Mouse (Mus musculus) MEL (cell line): ENCODE data around the gene Chrne. TPM values are rescaled to one million over a fixed set of nuclear protein-coding genes. Genes with fewer than 3 reads are reported as not detected.
A peak's percentile ranks its signal among the peaks of the same experiment; 100 is the strongest.
"Not testable (repeated sequence)": the region's sequence is repeated elsewhere in the genome, so short reads cannot be mapped to it uniquely, and the experiment has no call there.

Experiments
- DNase-seq: peaks from one replicate; pipeline ENCODE4 v3.0.0; 2011; ENCODE audit warnings: low read depth, low spot score
- H3K27ac ChIP-seq: 2 replicates; pipeline ENCODE4 v1.5.1; 2012; ENCODE audit warnings: low read depth, mild to moderate bottlenecking, control low read depth, low read length, moderate library complexity; ENCODE audit not compliant: control insufficient read depth
- H3K27me3 ChIP-seq, 2 experiments: fragments of 150-350 bp in 1 of 2; sonication (generic) in 1 of 2; 2 replicates each; pipeline ENCODE4 v1.6.1; 2012; ENCODE audit warnings: low read length in 2 of 2, mild to moderate bottlenecking in 2 of 2, improper control_type of control experiment in 1 of 2, moderate library complexity in 1 of 2; ENCODE audit not compliant: insufficient read depth in 2 of 2, control insufficient read depth in 1 of 2
- H3K36me3 ChIP-seq, 2 experiments: 2 replicates each; pipeline ENCODE4 v1.6.1; 2012 to 2014; ENCODE audit warnings: low read length in 2 of 2, improper control_type of control experiment in 1 of 2, inconsistent platforms in 1 of 2, mild to moderate bottlenecking in 1 of 2; ENCODE audit not compliant: insufficient read depth in 2 of 2, control insufficient read depth in 1 of 2
- H3K4me1 ChIP-seq, 2 experiments: fragments of 150-350 bp in 1 of 2; sonication (generic) in 1 of 2; 2 replicates each; pipeline ENCODE4 v1.6.1; 2012; ENCODE audit warnings: low read length in 2 of 2, improper control_type of control experiment in 1 of 2, mild to moderate bottlenecking in 1 of 2; ENCODE audit not compliant: insufficient read depth in 2 of 2, control insufficient read depth in 1 of 2
- H3K4me3 ChIP-seq, 2 experiments: fragments of 150-350 bp in 1 of 2; sonication (generic) in 1 of 2; 2 replicates each; pipeline ENCODE4 v1.5.1; 2012; ENCODE audit warnings: low read depth in 2 of 2, low read length in 2 of 2, mild to moderate bottlenecking in 2 of 2, moderate library complexity in 2 of 2, control low read depth in 1 of 2, improper control_type of control experiment in 1 of 2; ENCODE audit not compliant: control insufficient read depth in 1 of 2, insufficient read depth in 1 of 2
- H3K79me2 ChIP-seq: 2 replicates; pipeline ENCODE4 v1.6.1; 2012; ENCODE audit warnings: mild to moderate bottlenecking, low read length, moderate library complexity; ENCODE audit not compliant: control insufficient read depth, poor library complexity, insufficient read depth
- H3K9ac ChIP-seq: 2 replicates; pipeline ENCODE4 v1.6.1; 2012; ENCODE audit warnings: low read depth, mild to moderate bottlenecking, control low read depth, low read length, moderate library complexity; ENCODE audit not compliant: control insufficient read depth, poor library complexity, severe bottlenecking
- H3K9me3 ChIP-seq: fragments of 150-350 bp; sonication (generic); replicated peaks from 2 replicates; pipeline ENCODE4 v1.6.1; 2012; ENCODE audit warnings: mild to moderate bottlenecking, low read length, improper control_type of control experiment, moderate library complexity; ENCODE audit not compliant: insufficient read depth
- CHD1 ChIP-seq: IDR thresholded peaks from 2 replicates; pipeline ENCODE4 v1.6.1; 2012; ENCODE audit warnings: low read depth, mild to moderate bottlenecking, inconsistent platforms, low read length, improper control_type of control experiment
- CHD2 ChIP-seq: IDR thresholded peaks from 2 replicates; pipeline ENCODE4 v1.6.1; 2011; ENCODE audit warnings: low read length, improper control_type of control experiment
- E2F4 ChIP-seq: IDR thresholded peaks from 2 replicates; pipeline ENCODE4 v1.6.1; 2011; ENCODE audit warnings: low read depth, low read length, improper control_type of control experiment, borderline replicate concordance
- GATA1 ChIP-seq: IDR thresholded peaks from 2 replicates; pipeline ENCODE4 v1.6.1; 2011; ENCODE audit warnings: low read depth, low read length, improper control_type of control experiment
- HCFC1 ChIP-seq: IDR thresholded peaks from 2 replicates; pipeline ENCODE4 v1.6.1; 2012; ENCODE audit warnings: low read depth, mild to moderate bottlenecking, inconsistent platforms, low read length, improper control_type of control experiment, moderate library complexity
- KAT2A ChIP-seq: conservative IDR thresholded peaks from 2 replicates; pipeline ENCODE4 v1.6.1; 2012; ENCODE audit warnings: low read depth, low read length, improper control_type of control experiment, inconsistent platforms
- MAFK ChIP-seq: IDR thresholded peaks from 2 replicates; pipeline ENCODE4 v1.6.1; 2011; ENCODE audit warnings: low read depth, mild to moderate bottlenecking, low read length, improper control_type of control experiment, borderline replicate concordance
- MEF2A ChIP-seq: IDR thresholded peaks from 2 replicates; pipeline ENCODE4 v1.6.1; 2014; ENCODE audit warnings: low read depth, mild to moderate bottlenecking, inconsistent platforms, low read length, improper control_type of control experiment; ENCODE audit not compliant: poor library complexity, insufficient replicate concordance, severe bottlenecking; ENCODE audit errors: extremely low read depth
- MXI1 ChIP-seq: IDR thresholded peaks from 2 replicates; pipeline ENCODE4 v1.6.1; 2011; ENCODE audit warnings: mild to moderate bottlenecking, low read depth, low read length, improper control_type of control experiment
- MYC ChIP-seq: IDR thresholded peaks from 2 replicates; pipeline ENCODE4 v1.6.1; 2011; ENCODE audit warnings: low read depth, mild to moderate bottlenecking, low read length, improper control_type of control experiment, moderate library complexity
- NELFE ChIP-seq: IDR thresholded peaks from 2 replicates; pipeline ENCODE4 v1.6.1; 2011; ENCODE audit warnings: low read depth, low read length, improper control_type of control experiment
- NRF1 ChIP-seq: IDR thresholded peaks from 2 replicates; pipeline ENCODE4 v1.6.1; 2014; ENCODE audit warnings: low read depth, mild to moderate bottlenecking, inconsistent platforms, low read length, improper control_type of control experiment, moderate library complexity; ENCODE audit not compliant: poor library complexity, insufficient read depth, severe bottlenecking
- POLR2AphosphoS2 ChIP-seq: IDR thresholded peaks from 2 replicates; pipeline ENCODE4 v1.6.1; 2011; ENCODE audit warnings: low read length, improper control_type of control experiment
- RCOR1 ChIP-seq: IDR thresholded peaks from 2 replicates; pipeline ENCODE4 v1.6.1; 2012; ENCODE audit warnings: low read depth, mild to moderate bottlenecking, inconsistent platforms, low read length, improper control_type of control experiment
- TCF12 ChIP-seq: IDR thresholded peaks from 2 replicates; pipeline ENCODE4 v1.6.1; 2014; ENCODE audit warnings: low read depth, mild to moderate bottlenecking, inconsistent platforms, low read length, improper control_type of control experiment, moderate library complexity
- ZKSCAN1 ChIP-seq: IDR thresholded peaks from 2 replicates; pipeline ENCODE4 v1.6.1; 2012; ENCODE audit warnings: low read depth, mild to moderate bottlenecking, inconsistent platforms, low read length, improper control_type of control experiment, moderate library complexity
- ZNF384 ChIP-seq: IDR thresholded peaks from 2 replicates; pipeline ENCODE4 v1.6.1; 2012; ENCODE audit warnings: low read depth, mild to moderate bottlenecking, inconsistent platforms, low read length, improper control_type of control experiment
- polyA plus RNA-seq, 2 experiments: library from polyadenylated mRNA; stranded (reverse) in 1 of 2; unstranded in 1 of 2; fragments of >175 nt in 1 of 2; fragments of >200 nt in 1 of 2; gene quantifications; 2 replicates each; pipeline versions ENCODE4 v1.2.1 to v1.2.4; 2012; ENCODE audit warnings: low replicate concordance in 2 of 2, low read depth in 1 of 2; ENCODE audit not compliant: insufficient read length in 2 of 2, insufficient read depth in 1 of 2, missing spikeins in 1 of 2
- total RNA-seq: library from RNA; depleted of rRNA; stranded (reverse); fragments of 300-350 nt; gene quantifications from 2 replicates; pipeline ENCODE4 v1.2.3, GENCODE M21; 2012

Gene Chrne
- total and polyA plus RNA-seq, 3 experiments, result 0.33 to 0.54 TPM; not detected in 1

DNA sequence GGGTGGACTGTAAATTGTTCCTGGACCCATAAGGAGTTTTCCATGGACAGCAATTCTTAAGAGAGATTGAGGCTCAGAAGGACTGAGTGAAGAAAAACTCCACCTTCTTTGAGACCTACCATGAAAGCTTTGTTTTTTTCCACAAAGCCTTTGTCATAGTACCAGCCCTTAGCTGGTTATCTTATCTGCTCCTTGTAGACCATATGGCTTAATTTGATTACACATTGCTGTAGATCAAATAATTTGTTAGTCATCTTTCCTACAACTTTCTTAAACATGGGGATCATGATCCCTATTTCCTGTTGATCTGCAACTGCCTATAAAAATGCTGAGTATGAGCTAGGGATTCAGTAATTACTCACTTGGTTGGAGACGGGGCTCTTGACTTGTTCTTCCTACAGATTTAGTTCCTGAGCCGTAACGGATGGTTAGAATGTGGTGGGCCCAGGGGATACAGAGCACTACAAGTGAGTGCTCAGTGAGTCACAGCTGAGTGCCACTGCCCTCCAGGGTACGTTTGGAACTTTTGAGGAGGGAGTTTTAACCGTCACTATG lies 46.6 kb downstream of the Chrne start (continued):
- no peak for TF ChIP-seq CHD1
- TF ChIP-seq NELFE, result no peak
- TF ChIP-seq, all 39 proteins: peak for 13

DNA sequence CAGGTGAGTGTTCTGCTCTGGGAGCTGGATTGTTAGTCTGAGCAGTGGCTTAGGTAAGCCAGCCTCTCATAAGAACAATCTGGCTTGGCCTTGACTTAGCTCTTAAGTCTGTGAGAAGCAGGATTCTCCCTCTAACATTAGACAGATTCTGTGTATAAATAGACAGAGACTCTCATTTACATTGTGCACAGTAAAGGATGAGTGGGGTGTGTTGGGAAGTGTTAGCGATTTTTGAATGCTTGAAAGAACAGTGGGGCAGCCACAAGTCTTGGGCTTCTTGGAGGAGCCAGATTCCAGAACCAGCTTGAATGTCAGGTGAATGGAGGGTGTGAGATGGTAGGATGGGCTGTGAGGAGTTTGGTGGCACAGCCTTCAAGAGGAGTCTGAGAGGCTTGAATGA lies 47.4 kb downstream of the Chrne start:
- Histone ChIP-seq H3K27ac (peak overlapping the region; percentile 49), H3K9ac (peak overlapping the region; percentile 31; the same call in 1 of the 2 replicates), H3K79me2 (peaks cover 36% of the 10 kb centered on the region), H3K27me3 (no peaks in the 10 kb centered on the region), H3K9me3 (no peaks in the 10 kb centered on the region), H3K4me3 (no peak overlapping the region)
- no peak for DNase-seq
- TF ChIP-seq KAT2A (no peak), TCF12 (no peak), E2F4 (no peak)
- TF ChIP-seq, all 39 proteins: peak for 0
- Histone ChIP-seq H3K4me1 (peaks cover 19 to 43% of the 10 kb centered on the region in 2 experiments), H3K36me3 (peaks cover 0 to 37% of the 10 kb centered on the region in 2 experiments; a peak in 2 of 4 replicates)

DNA sequence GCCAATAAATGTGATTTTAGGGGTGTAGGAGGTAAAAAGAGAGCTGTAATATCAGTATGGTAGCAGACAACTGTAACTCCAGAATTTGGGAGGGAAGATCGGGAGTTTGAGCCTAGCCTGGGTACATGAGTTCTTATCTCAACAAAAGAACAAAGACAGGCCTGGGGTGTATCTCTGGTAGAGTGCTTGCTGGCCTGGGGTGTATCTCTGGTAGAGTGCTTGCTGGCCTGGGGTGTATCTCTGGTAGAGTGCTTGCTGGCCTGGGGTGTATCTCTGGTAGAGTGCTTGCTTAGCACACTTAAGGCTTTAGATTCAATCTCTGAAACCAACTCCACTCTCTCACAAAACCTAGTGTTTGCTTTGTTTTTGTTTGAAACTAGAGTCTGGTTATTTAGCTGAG lies 48.4 kb downstream of the Chrne start:
- peaks cover 14 to 37% of the 10 kb centered on the region in 2 experiments for H3K4me1 ChIP-seq
- peak overlapping the region in 1 of 2 experiments; percentile 28; a peak in 3 of 4 replicates for H3K4me3 ChIP-seq
- peak; percentile 49 for DNase-seq
- peaks cover 36% of the 10 kb centered on the region for H3K79me2 ChIP-seq
- 0 out of 2 replicates have a peak, but pooled peaks have one; percentile 18 for TF ChIP-seq GATA1
- peak overlapping the region; percentile 49 for H3K27ac ChIP-seq
- H3K9me3 ChIP-seq, H3K27me3 ChIP-seq: not testable (repeated sequence)
- peaks cover 0 to 33% of the 10 kb centered on the region in 2 experiments; a peak in 2 of 4 replicates for H3K36me3 ChIP-seq
- peak overlapping the region; percentile 31 for H3K9ac ChIP-seq

DNA sequence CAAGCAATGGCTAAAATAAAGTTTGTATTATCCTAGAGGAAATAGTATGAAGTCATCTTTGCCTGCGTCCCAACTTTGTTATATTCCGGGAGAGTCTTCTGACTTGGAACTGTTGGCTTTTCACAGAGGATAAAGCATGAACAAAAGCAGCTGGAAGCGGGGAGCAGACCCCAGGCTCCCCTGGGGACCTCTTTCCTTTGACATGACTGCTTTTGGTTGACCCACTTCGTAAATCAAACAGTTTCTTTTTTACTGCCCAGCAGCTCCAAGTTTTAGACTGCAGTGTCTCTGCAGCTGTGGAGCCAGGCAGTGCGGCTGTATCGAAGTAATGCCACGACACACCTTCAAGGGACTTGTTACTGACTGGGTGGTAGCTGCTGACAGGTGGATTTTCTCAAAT lies 52.4 kb downstream of the Chrne start:
- TF ChIP-seq E2F4 (no peak), MYC (no peak), CHD2 (no peak), MEF2A (no peak), HCFC1 (no peak), MXI1 (no peak), MAFK (no peak), RCOR1 (no peak), ZNF384 (no peak), NRF1 (no peak), POLR2AphosphoS2 (no peak), ZKSCAN1 (no peak), CHD1 (no peak), GATA1 (no peak)
- Histone ChIP-seq H3K36me3 (peaks cover 0 to 32% of the 10 kb centered on the region in 2 experiments; a peak in 2 of 4 replicates), H3K79me2 (peaks cover 37% of the 10 kb centered on the region), H3K9me3 (no peaks in the 10 kb centered on the region), H3K4me3 (no peak overlapping the region), H3K9ac (no peak overlapping the region), H3K27me3 (no peaks in the 10 kb centered on the region), H3K27ac (no peak overlapping the region), H3K4me1 (peaks cover 4 to 41% of the 10 kb centered on the region in 2 experiments)
- no peak for DNase-seq
